Mouse (Mus musculus): ENCODE results near the gene Prdm1. TPM values are rescaled to one million over a fixed set of nuclear protein-coding genes. Genes with fewer than 3 reads are reported as not detected.

The Prdm1 gene
- total and polyA plus RNA-seq, 2 experiments = 0.18 to 0.28 TPM

DNA sequence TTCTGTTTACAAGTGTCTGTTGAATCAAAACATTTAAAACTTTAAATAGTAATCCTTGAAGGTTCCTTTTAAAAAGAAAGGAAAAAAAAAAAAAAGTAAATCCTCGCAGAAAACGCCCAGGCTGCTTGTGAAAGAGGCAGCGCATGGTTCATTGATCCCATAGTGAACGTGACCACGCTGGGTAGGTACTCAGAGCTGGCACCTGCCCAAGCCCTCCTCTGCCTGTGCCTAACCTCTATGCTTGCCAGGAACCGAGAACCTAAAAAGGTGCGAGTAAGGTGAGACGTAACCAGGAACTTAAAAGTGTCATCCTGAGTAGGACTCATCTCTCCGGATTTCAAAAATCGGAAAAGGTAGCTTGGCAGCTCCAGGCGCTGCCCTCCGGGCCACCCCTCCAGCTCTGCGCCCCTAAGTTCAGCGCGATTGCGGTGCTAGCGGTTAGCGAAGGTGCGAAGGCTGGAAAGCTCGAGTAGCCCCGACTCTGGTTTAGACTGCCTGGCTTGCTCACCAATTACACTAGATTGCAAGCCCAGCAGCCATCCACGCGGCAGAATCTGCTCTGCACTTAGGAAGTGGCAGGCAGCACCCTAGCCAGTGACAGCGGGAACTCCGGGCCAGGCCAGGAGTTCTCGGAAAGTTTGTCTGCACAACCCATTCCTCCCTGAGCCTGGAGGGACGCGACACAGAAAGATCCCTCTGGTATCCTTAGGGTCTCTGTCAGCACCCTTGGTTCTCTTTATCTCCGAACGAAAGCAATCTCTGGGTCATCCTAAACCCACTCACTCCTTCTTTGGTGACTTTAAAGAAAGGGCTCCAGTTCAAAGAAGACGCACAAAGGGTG, 1.3 kb downstream of the Prdm1 start:
- peaks cover 5% of the 10 kb centered on the region; the same call in 1 of the 2 replicates for H3K4me1 ChIP-seq (ENCODE audit: control insufficient read depth, insufficient read depth, low read length)
- no peak overlapping the region for H3K27ac ChIP-seq (replicated peaks; ENCODE audit: insufficient read depth, low read depth, low read length)
- peak overlapping the region; percentile 34; the same call in 1 of the 2 replicates for H3K9ac ChIP-seq (ENCODE audit: low read depth, low read length)
- TF ChIP-seq POLR2A (IDR thresholded peaks at IDR 0.05; ENCODE audit: extremely low read depth, insufficient read depth, low read length) = no peak
- peak; percentile 71 for DNase-seq (ENCODE audit: extremely low read depth, low read depth, low spot score)
- H3K27me3 ChIP-seq (ENCODE audit: control insufficient read depth, insufficient read depth, low read length) = peaks cover 7% of the 10 kb centered on the region; the same call in 1 of the 2 replicates
- WGBS = 2% methylated on average over 31 of the region's 31 CpGs
- H3K36me3 ChIP-seq (ENCODE audit: control insufficient read depth, insufficient read depth, low read length) = no peaks in the 10 kb centered on the region
- H3K79me2 ChIP-seq (ENCODE audit: control insufficient read depth, insufficient read depth, low read length) = no peaks in the 10 kb centered on the region
- peak overlapping the region; percentile 36; the same call in 1 of the 2 replicates for H3K4me3 ChIP-seq (ENCODE audit: insufficient read depth, low read depth, low read length)

DNA sequence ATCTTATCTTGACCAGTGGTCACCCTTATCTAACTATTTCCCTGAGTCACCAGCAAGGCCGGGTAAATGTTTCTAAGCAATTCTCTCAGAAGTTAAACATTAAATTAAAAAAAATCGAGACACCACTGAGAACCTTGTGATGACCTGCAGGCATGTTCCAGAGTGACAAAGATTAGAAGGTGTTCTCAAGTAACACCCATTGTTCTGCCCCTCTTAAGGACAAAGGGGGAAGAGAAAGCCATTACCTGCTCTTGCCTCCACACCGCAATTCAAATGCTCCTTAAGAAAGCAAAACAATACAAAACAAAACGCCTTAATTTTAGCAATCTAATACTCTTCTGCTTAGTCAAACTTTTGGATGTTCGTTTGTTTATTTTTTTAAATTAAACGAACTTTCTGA, 8.1 kb downstream of the Prdm1 start:
- Histone ChIP-seq H3K36me3 (ENCODE audit: control insufficient read depth, insufficient read depth, low read length) (no peaks in the 10 kb centered on the region), H3K9ac (ENCODE audit: low read depth, low read length) (no peak overlapping the region), H3K79me2 (ENCODE audit: control insufficient read depth, insufficient read depth, low read length) (no peaks in the 10 kb centered on the region), H3K27me3 (ENCODE audit: control insufficient read depth, insufficient read depth, low read length) (no peaks in the 10 kb centered on the region), H3K4me3 (ENCODE audit: insufficient read depth, low read depth, low read length) (no peak overlapping the region), H3K27ac (replicated peaks; ENCODE audit: insufficient read depth, low read depth, low read length) (no peak overlapping the region), H3K4me1 (ENCODE audit: control insufficient read depth, insufficient read depth, low read length) (no peaks in the 10 kb centered on the region)
- no peak for TF ChIP-seq CTCF (IDR thresholded peaks at IDR 0.05; ENCODE audit: low read depth, low read length)
- TF ChIP-seq POLR2A (IDR thresholded peaks at IDR 0.05; ENCODE audit: extremely low read depth, insufficient read depth, low read length) = no peak
- WGBS = 34% methylated on average over 6 of the region's 6 CpGs
- DNase-seq (ENCODE audit: extremely low read depth, low read depth, low spot score) = no peak

DNA sequence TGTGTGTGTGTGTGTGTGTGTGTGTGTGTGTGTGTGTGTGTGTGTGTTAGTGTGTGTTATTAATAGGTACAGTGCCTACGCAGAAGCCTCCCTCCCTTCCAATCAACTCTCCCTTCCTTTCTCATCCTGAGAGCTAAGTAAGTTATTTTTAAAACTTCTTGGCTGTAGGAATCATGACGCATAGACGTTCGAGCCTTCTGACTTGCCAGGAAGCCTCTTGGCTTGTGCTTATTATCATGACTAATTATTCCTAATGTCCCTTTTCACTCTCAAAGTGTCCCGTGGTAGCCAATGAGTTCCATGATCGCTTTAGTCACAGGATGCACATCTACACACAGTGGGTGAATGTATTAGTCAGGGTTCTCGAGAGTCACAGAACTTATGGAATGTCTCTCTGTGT, 9.7 kb downstream of the Prdm1 start:
- no peak for DNase-seq (ENCODE audit: extremely low read depth, low read depth, low spot score)
- no peaks in the 10 kb centered on the region for H3K36me3 ChIP-seq (ENCODE audit: control insufficient read depth, insufficient read depth, low read length)
- H3K27ac ChIP-seq (replicated peaks; ENCODE audit: insufficient read depth, low read depth, low read length) = no peak overlapping the region
- no peaks in the 10 kb centered on the region for H3K27me3 ChIP-seq (ENCODE audit: control insufficient read depth, insufficient read depth, low read length)
- TF ChIP-seq CTCF (IDR thresholded peaks at IDR 0.05; ENCODE audit: low read depth, low read length) = no peak
- TF ChIP-seq POLR2A (IDR thresholded peaks at IDR 0.05; ENCODE audit: extremely low read depth, insufficient read depth, low read length) = no peak
- H3K9ac ChIP-seq (ENCODE audit: low read depth, low read length) = no peak overlapping the region
- WGBS = 88% methylated on average over 7 of the region's 7 CpGs
- H3K79me2 ChIP-seq (ENCODE audit: control insufficient read depth, insufficient read depth, low read length) = no peaks in the 10 kb centered on the region
- H3K4me3 ChIP-seq (ENCODE audit: insufficient read depth, low read depth, low read length) = no peak overlapping the region
- H3K4me1 ChIP-seq (ENCODE audit: control insufficient read depth, insufficient read depth, low read length) = no peaks in the 10 kb centered on the region

DNA sequence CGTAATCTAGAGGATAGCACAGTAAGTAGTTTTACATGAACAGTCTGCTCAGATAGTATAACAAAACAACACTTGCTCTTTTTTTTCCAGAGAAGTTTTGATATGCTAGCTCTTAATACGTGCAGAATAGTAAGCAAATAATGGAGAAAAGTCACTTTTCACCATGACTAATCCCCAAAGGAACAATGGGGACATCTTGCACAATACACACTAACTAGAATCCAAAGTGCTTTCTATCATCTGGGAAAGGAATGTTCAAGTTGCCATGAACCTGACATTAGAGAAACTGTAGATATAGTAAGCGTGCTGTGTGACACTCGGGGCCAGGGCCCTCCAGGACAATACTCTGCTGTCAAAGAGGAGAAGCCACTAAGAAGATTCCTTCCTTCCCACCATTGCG, 15.2 kb downstream of the Prdm1 start:
- no peak for DNase-seq (ENCODE audit: extremely low read depth, low read depth, low spot score)
- Histone ChIP-seq H3K36me3 (ENCODE audit: control insufficient read depth, insufficient read depth, low read length) (no peaks in the 10 kb centered on the region), H3K79me2 (ENCODE audit: control insufficient read depth, insufficient read depth, low read length) (no peaks in the 10 kb centered on the region), H3K4me3 (ENCODE audit: insufficient read depth, low read depth, low read length) (no peak overlapping the region), H3K27me3 (ENCODE audit: control insufficient read depth, insufficient read depth, low read length) (no peaks in the 10 kb centered on the region), H3K4me1 (ENCODE audit: control insufficient read depth, insufficient read depth, low read length) (no peaks in the 10 kb centered on the region), H3K27ac (replicated peaks; ENCODE audit: insufficient read depth, low read depth, low read length) (no peak overlapping the region), H3K9ac (ENCODE audit: low read depth, low read length) (no peak overlapping the region)
- TF ChIP-seq CTCF (IDR thresholded peaks at IDR 0.05; ENCODE audit: low read depth, low read length) (no peak), POLR2A (IDR thresholded peaks at IDR 0.05; ENCODE audit: extremely low read depth, insufficient read depth, low read length) (no peak)
- 86% methylated on average over 5 of the region's 5 CpGs for WGBS

DNA sequence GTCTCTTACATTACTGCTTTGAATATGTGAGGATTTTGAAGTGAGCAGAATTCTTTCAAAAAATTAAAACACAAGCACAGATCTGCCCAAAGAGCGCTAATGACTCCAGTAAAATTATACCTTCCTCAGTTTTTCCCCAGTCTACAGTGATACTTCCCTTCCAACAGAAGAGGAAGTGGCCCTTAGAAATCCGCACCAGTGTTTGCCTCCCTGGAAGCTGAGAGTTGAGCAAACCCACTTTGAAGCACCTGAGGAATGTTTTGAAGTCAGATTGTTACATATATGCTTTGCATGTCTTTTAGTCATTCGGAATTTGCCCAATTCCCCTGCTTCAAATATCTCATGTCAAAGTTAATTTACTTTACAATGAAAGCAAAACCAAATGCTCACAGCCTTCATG, 17.3 kb downstream of the Prdm1 start:
- H3K4me3 ChIP-seq (ENCODE audit: insufficient read depth, low read depth, low read length) = no peak overlapping the region
- no peak overlapping the region for H3K9ac ChIP-seq (ENCODE audit: low read depth, low read length)
- no peak overlapping the region for H3K27ac ChIP-seq (replicated peaks; ENCODE audit: insufficient read depth, low read depth, low read length)
- no peaks in the 10 kb centered on the region for H3K27me3 ChIP-seq (ENCODE audit: control insufficient read depth, insufficient read depth, low read length)
- DNase-seq (ENCODE audit: extremely low read depth, low read depth, low spot score) = no peak
- no peaks in the 10 kb centered on the region for H3K4me1 ChIP-seq (ENCODE audit: control insufficient read depth, insufficient read depth, low read length)
- H3K79me2 ChIP-seq (ENCODE audit: control insufficient read depth, insufficient read depth, low read length) = no peaks in the 10 kb centered on the region
- TF ChIP-seq POLR2A (IDR thresholded peaks at IDR 0.05; ENCODE audit: extremely low read depth, insufficient read depth, low read length) = no peak
- no peak for TF ChIP-seq CTCF (IDR thresholded peaks at IDR 0.05; ENCODE audit: low read depth, low read length)
- WGBS = 76% methylated on average over 3 of the region's 3 CpGs
- H3K36me3 ChIP-seq (ENCODE audit: control insufficient read depth, insufficient read depth, low read length) = no peaks in the 10 kb centered on the region

DNA sequence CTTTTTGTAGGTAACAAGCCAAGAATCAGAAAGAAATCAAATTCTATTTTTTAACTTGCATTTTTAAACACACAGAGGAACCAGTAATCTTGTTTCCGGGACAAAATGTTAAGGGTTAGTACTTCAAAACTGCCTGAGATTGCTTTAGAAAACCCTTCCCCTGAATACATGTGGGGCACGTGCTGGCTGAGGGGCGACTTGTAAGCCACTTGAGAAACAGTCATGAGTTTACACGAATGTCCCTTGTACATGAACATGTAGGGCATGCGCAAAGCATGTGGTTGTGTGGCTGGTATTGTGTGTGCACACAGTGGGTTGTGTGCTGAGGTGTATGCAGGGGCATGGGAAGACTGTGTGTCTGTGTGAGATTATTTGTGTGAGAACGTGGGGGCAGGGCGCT, 19.7 kb downstream of the Prdm1 start:
- TF ChIP-seq POLR2A (IDR thresholded peaks at IDR 0.05; ENCODE audit: extremely low read depth, insufficient read depth, low read length) (no peak), CTCF (IDR thresholded peaks at IDR 0.05; ENCODE audit: low read depth, low read length) (no peak)
- H3K4me1 ChIP-seq (ENCODE audit: control insufficient read depth, insufficient read depth, low read length) = no peaks in the 10 kb centered on the region
- H3K4me3 ChIP-seq (ENCODE audit: insufficient read depth, low read depth, low read length) = no peak overlapping the region
- H3K27me3 ChIP-seq (ENCODE audit: control insufficient read depth, insufficient read depth, low read length) = no peaks in the 10 kb centered on the region
- DNase-seq (ENCODE audit: extremely low read depth, low read depth, low spot score) = no peak
- H3K79me2 ChIP-seq (ENCODE audit: control insufficient read depth, insufficient read depth, low read length) = no peaks in the 10 kb centered on the region
- H3K27ac ChIP-seq (replicated peaks; ENCODE audit: insufficient read depth, low read depth, low read length) = no peak overlapping the region
- no peak overlapping the region for H3K9ac ChIP-seq (ENCODE audit: low read depth, low read length)
- no peaks in the 10 kb centered on the region for H3K36me3 ChIP-seq (ENCODE audit: control insufficient read depth, insufficient read depth, low read length)
- 91% methylated on average over 7 of the region's 7 CpGs for WGBS

Measured in liver, adult 2 months (tissue).